Mouse (Mus musculus): Measurements from ENCODE around the gene Myd88.
"Not testable (repeated sequence)": the region's sequence is repeated elsewhere in the genome, so short reads cannot be mapped to it uniquely, and the experiment has no call there.

Gene Myd88

GRCm38 (mm10) chr9:119340909-119341816 lies at the start of gene Myd88:
Myd88 (minus strand) TSS chr9:119341411.
- DNase-seq (ENCODE audit: low read depth in 2 of 2, low spot score in 2 of 2), result peak; percentile 87 to 91

GRCm38 (mm10) chr9:119390214-119390613 lies 49.0 kb upstream of the Myd88 start:
- DNase-seq (ENCODE audit: low read depth in 2 of 2, low spot score in 2 of 2), result no peak

- DNase-seq (ENCODE audit: low read depth in 2 of 2, low spot score in 2 of 2), result no peak
These were observed 47.7 kb upstream of the Myd88 start for GRCm38 (mm10) chr9:119388956-119389355.

DNA sequence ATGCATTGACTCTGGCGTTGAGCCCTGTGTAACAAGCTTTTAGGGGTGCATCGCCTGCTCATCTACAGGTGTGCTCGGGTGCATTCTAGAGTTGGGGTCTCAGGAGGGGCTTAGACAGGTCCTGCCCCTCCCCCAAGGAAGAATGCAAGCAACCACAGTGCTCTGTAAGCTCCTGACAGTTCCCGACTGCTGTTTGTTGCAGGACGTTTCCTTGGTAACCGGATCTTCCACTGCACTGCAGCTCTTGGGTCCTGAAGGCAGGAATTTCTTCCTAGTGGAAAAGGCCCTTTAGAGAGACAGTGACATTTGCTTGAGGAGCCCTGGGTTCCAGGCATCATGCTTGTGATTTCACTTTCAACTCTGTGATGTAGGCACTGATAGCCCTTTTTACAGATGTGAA lies 41.4 kb upstream of the Myd88 start:
- no peak for DNase-seq (ENCODE audit: low read depth in 2 of 2, low spot score in 2 of 2)

DNA sequence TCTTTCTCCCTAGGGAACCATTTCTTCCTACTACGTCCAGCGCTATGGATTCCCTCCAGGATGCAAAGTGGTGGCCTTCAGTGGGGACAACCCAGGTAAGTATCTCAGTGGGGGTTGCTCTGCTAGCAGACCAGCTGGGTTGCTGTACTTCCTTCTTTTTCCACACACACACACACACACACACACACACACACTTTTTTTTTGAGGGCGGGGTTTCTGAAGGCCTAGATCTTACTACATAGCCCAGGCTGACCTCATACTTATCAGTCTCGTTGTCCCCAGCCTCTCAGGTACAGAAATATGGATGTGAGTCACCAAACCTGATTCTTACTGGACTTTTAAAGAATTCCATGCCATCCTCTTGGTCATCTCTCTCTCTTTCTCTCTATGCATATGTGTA lies 37.0 kb upstream of the Myd88 start:
- DNase-seq (ENCODE audit: low read depth in 2 of 2, low spot score in 2 of 2), result no peak

DNA sequence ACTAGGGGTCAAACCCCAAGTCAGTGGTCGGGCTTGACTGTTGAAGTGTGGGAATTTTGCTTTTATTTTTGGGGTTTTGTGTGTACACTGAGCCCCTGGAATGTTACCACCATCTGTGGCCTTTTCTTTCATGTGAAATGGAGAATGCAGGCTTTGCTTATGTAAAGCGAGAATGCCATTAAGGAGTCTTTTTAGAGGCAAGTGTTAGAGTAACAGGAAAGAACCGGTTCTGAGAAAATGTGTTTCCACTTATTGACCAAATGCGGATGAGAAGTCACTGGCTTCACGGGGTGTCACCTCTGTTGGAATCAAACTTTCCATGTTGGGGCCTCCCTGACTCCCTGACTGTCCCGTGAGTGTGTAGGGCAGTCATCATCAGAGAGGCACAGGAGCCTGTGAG lies 34.3 kb upstream of the Myd88 start:
- no peak for DNase-seq (ENCODE audit: low read depth in 2 of 2, low spot score in 2 of 2)

DNA sequence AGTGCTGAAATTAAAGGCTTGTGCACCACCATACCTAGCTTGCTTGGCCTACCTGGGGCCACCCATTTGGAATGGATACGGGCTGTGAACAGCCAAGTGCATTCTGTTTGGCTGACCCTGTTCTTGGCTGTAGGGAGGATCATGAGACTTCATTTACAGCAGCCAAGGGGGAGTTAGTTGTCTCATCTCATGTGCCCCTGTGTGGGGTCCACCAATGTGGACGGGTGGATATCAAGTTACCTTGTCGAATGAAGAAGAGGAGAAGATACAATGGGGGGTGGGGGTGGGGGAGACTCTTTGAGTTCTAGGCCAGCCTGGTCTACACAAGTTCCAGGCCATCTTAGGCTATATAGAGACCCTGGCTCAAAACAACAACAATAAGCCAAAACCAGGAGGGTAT lies 33.8 kb upstream of the Myd88 start:
- no peak for DNase-seq (ENCODE audit: low read depth in 2 of 2, low spot score in 2 of 2)

DNA sequence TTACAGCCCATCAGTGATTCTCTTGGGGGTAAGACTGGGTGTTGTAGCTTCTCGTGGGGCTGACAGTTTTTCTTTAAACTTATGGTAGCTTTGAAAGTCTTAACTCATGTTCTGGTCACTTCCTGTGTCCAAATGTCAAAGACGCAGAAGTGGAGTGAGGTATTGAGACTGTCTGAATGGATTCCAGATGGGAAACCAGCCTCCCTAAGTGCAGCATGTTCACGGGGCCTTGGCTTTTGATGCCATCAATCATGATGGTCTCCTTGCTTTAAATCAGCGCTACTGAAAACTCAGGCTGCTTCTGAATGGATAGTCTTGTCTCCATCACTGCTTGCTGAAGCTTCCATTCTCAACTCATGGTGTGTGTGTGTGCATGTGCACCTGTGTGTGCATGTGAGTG lies 30.0 kb upstream of the Myd88 start:
- DNase-seq (ENCODE audit: low read depth in 2 of 2, low spot score in 2 of 2), result no peak

GRCm38 (mm10) chr9:119370770-119371169 lies 29.6 kb upstream of the Myd88 start:
- DNase-seq (ENCODE audit: low read depth in 2 of 2, low spot score in 2 of 2), result not testable (repeated sequence)

DNA sequence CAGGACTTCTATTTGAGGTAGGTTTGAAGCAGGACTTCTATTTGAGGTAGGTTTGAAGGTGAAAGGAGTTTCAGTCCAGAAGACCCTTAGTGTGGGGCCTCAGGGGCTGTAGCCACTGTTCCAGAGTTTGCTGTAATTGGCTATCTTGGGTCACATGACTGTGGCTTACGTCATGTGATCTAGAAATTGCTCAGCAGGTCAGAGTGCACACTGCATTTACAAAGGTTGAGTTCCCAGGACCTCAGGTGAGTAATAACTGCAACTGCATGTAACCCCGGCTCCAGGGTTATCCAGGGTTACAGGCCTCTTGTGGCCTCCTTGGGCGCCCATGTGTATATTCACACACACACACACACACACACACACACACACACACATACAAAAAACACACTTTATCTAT lies 27.2 kb upstream of the Myd88 start:
- DNase-seq (ENCODE audit: low read depth in 2 of 2, low spot score in 2 of 2), result no peak

DNA sequence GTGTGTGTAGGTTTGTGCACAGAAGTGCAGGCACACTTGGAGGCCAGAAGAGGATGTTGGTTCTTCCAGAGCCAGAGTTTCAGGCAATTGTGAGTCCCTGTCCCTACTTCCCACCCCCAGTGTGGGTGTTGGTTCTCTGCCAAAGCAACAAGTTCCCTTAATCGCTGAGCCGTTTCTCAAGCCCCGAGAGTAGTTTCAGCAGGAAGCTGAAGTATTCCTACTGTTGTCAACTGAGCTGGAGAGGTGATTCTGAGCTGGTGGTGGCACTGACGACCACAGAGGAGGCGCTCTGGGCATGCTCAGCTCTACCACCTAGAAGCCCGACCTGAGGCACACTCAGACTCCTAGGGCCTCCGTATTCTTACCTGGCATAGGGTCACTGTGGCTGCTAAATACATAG lies 24.1 kb upstream of the Myd88 start, which contains the start of gene Slc22a14:
Slc22a14 (minus strand) TSS at position 270 of the 400 bp plus-strand sequence.
- no peak for DNase-seq (ENCODE audit: low read depth in 2 of 2, low spot score in 2 of 2)

DNA sequence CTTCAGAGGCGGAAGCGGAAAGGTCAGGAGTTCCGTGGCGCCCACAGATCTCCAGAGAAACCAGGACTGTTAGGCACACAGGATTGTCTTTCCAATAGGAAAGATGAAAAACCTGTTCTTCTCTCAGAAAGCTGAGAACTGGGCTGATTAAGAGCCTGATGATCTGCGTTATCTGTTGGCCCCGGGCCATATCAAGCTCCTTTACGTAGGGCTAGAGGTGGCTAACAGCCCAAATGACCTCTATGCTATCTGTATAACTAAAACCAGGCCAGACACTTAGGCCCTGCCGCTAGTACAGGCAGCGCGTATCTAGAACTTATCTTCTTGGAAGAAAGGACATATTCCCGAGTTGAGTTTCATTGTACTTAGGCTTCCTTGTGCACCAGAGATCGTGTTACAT lies 22.0 kb upstream of the Myd88 start:
- no peak for DNase-seq (ENCODE audit: low read depth in 2 of 2, low spot score in 2 of 2)

GRCm38 (mm10) chr9:119361416-119361815 lies 20.2 kb upstream of the Myd88 start:
- no peak for DNase-seq (ENCODE audit: low read depth in 2 of 2, low spot score in 2 of 2)

GRCm38 (mm10) chr9:119358058-119358429 lies 16.8 kb upstream of the Myd88 start:
- no peak for DNase-seq (ENCODE audit: low read depth in 2 of 2, low spot score in 2 of 2)

DNA sequence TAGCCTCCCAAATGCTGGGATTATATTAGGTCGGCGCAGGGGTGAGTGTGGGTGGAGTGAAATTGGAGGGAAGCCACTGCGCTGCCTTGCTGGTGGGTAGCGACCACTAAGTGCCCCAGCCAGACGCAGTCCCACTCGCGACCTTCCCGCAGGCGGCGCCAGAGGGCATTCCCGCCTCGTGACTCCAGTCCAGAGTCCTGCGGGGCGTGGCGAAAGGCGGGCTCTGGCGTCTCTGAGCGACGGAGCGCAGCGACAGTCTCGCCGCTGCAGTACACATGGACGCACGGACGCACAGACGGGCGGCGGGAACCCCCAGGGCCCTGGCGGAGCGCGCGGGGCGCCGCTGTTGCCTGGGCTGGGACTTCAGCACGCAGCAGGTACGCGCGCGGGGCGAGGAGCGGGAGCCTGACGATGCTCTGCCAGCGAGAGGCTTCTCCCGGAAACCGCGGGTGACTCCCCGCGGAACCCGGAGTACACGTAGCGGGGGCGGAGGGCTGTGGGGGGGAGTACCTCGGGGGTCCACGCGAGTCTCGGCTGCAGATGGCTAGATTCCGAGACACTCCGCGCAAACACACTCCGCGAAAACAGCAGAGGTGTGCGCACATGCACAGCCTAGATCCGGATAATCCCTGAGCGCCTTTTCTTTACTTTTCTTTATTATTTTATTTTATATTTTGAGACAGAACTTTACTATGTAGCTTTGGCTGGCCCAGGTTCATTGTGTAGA lies 16.3 kb upstream of the Myd88 start, which contains the start of gene Xylb:
Xylb (plus strand) TSS at position 51 of the 727 bp plus-strand sequence.
- DNase-seq (ENCODE audit: low read depth in 2 of 2, low spot score in 2 of 2), result peak; percentile 73 to 82

GRCm38 (mm10) chr9:119355943-119356342 lies 14.7 kb upstream of the Myd88 start:
- no peak for DNase-seq (ENCODE audit: low read depth in 2 of 2, low spot score in 2 of 2)

- DNase-seq (ENCODE audit: low read depth in 2 of 2, low spot score in 2 of 2), result no peak
These were observed 12.7 kb upstream of the Myd88 start for GRCm38 (mm10) chr9:119353926-119354325.

DNA sequence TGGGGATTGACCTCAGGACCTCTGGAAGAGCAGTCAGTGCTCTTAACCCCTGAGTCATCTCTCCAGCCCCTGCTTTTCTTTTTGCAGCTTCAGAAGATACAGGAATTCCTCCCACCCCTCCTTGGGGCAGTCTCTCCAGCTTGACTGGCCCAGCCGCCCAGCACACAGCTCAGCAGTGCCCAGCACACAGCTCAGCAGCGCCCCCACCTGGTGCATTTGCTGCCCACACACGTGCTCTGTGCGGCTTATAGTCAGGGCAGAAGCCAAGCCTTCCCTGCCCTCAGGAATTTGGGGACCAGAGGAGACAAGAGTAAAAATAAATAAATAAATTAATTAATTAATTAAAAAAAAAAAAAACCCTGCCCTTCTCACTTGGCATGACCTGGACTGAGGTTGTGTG lies 10.8 kb upstream of the Myd88 start:
- DNase-seq (ENCODE audit: low read depth in 2 of 2, low spot score in 2 of 2), result peak; percentile 72 to 78

- no peak for DNase-seq (ENCODE audit: low read depth in 2 of 2, low spot score in 2 of 2)
These were observed 9.9 kb upstream of the Myd88 start for GRCm38 (mm10) chr9:119350947-119351705.

DNA sequence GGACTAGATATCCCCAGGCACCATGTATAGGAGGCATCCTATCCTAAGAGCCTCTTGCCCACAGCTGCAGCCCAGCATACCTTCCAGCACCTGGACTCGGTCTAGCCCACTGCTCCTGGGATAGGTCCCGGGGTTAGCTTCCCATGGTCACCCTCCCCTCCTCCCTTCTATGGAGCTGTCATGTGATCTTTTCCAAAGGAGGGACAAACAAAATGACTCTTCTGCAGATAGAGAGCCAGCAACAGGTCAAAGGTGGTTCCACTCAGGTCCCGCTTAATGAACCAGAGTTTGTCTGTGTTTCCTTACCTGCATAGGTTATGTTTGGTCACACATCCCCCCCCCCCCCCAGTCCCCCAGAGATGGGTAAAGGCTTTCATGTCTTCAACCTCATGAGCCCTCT lies 9.3 kb upstream of the Myd88 start:
- no peak for DNase-seq (ENCODE audit: low read depth in 2 of 2, low spot score in 2 of 2)

DNA sequence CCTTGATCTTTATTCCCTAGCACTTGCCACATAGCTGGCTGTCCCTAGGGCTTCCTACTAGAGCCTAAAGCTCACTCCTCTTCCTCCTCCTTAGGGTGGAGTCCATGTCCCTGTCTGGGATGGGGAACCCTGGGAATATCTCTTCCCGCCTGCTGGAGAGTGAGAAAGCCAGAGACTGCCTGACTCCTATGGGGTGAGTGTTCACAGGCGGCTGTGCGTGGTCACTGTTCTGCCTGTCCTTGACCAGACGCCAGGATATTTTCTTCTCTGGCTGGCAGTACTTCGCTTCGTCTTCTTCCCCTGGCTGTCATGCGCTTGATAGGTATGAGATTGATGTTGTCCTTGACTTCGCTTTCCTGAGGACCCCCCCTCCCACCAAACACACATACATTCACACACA lies 5.2 kb upstream of the Myd88 start:
- no peak for DNase-seq (ENCODE audit: low read depth in 2 of 2, low spot score in 2 of 2)
